Mouse (Mus musculus): ENCODE results near the gene Hsd3b7. TPM values are rescaled to one million over a fixed set of nuclear protein-coding genes. Genes with fewer than 3 reads are reported as not detected.

Gene Hsd3b7
- polyA plus RNA-seq, 2 experiments = 44.8 TPM

DNA sequence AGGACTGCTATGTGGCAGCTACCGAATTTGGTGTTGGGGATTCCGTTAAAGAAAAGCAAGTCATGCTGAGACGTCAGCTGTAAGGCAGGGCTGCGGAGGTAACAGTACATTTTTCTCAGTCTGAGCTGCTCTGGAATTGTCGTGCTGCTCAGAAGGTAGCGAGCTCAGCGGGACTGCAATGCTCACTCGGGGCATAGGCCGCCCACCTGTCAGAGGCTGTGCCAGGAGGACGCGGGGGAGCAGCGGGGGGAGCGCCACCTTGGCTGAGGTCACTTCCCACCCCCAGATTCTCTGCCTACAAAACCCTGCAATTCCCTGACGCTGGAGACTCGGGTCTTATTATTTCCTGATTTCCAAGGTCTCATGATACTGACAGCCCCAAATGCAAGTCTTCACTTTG, 40.5 kb downstream of the Hsd3b7 start:
- DNase-seq (ENCODE audit: low read depth in 3 of 3, low spot score in 3 of 3) = peak in 2 of 3 experiments; percentile 34 to 36
- 5% methylated on average over 15 of the region's 15 CpGs for WGBS (ENCODE audit: insufficient replicate concordance)
- ATAC-seq (ENCODE audit: insufficient read depth) = peak; percentile 18; the same call in 1 of the 2 replicates

DNA sequence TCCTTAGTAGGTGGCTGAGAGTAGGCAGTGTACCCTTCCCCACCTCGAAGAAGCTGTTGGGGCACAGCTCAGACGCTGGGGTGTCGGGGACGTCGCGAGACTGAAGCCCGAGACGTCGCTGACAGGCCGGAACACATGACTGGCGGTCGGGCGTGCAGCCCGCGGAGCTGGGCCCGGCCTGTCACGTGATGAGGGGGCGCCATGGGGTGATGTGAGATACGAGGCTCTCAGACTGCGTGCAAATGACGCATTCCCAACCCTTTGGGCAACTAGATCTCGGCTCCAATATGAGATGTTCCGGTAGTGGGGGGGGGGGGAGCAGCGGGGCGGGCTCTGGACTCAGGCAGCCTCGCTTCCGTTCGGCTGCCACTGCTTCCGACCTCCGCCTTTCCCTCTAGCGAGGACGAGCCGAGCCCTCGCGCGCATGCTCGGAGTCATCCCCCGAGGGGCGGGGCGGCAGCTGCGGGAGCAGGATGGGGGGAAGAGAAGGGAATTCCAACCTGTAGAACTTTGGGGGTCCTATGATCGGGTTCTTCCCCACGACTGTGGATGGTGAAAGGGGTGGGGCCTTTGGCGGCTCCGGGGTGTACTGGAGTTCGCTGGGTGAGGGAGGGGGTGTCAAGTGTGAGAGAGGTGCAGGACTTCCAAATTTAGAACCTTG, 41.1 kb downstream of the Hsd3b7 start:
- H3K36me3 ChIP-seq (replicated peaks; ENCODE audit: control insufficient read depth, insufficient read depth, low read depth) = no peaks in the 10 kb centered on the region; the same call in 1 of the 2 replicates
- TF ChIP-seq EP300 (IDR thresholded peaks at IDR 0.05; ENCODE audit: low read depth) (no peak), CTCF (IDR thresholded peaks at IDR 0.05; ENCODE audit: low read depth) (no peak)
- DNase-seq (ENCODE audit: low read depth in 3 of 3, low spot score in 3 of 3) = peak; percentile 72 to 77 (median 77)
- no peaks in the 10 kb centered on the region for H3K9me3 ChIP-seq (ENCODE audit: control insufficient read depth, low read length)
- H3K4me2 ChIP-seq (ENCODE audit: low read depth) = peak overlapping the region; percentile 96
- H3K4me3 ChIP-seq (ENCODE audit: insufficient read depth in 1 of 2, low read depth in 2 of 2, low read length in 2 of 2) = peak overlapping the region; percentile 76 to 85
- ATAC-seq (ENCODE audit: insufficient read depth) = peak; percentile 86
- H3K27ac ChIP-seq = peak overlapping the region; percentile 79
- no peaks in the 10 kb centered on the region for H3K27me3 ChIP-seq (ENCODE audit: control insufficient read depth, insufficient read depth, low read length)
- peak overlapping the region; percentile 76 for H3K9ac ChIP-seq (replicated peaks)
- H3K4me1 ChIP-seq (replicated peaks; ENCODE audit: control insufficient read depth in 2 of 2, insufficient read depth in 2 of 2, low read length in 1 of 2) = peaks cover 9 to 10% of the 10 kb centered on the region in 2 experiments
- whole genome bisulfite sequencing (ENCODE audit: insufficient replicate concordance) = under 1% methylated on average over 46 of the region's 46 CpGs

More for the DNA sequence above, 40.5 kb downstream of the Hsd3b7 start:
- H3K4me1 ChIP-seq (replicated peaks; ENCODE audit: control insufficient read depth in 2 of 2, insufficient read depth in 2 of 2, low read length in 1 of 2) = peaks cover 9 to 10% of the 10 kb centered on the region in 2 experiments
- H3K9ac ChIP-seq (replicated peaks) = peak overlapping the region; percentile 76
- no peaks in the 10 kb centered on the region for H3K9me3 ChIP-seq (ENCODE audit: control insufficient read depth, low read length)
- H3K27ac ChIP-seq = peak overlapping the region; percentile 79
- no peaks in the 10 kb centered on the region; the same call in 1 of the 2 replicates for H3K36me3 ChIP-seq (replicated peaks; ENCODE audit: control insufficient read depth, insufficient read depth, low read depth)
- H3K4me3 ChIP-seq (ENCODE audit: insufficient read depth in 1 of 2, low read depth in 2 of 2, low read length in 2 of 2) = peak overlapping the region; percentile 76 to 85
- H3K27me3 ChIP-seq (ENCODE audit: control insufficient read depth, insufficient read depth, low read length) = no peaks in the 10 kb centered on the region
- TF ChIP-seq CTCF (IDR thresholded peaks at IDR 0.05; ENCODE audit: low read depth) = no peak
- TF ChIP-seq EP300 (IDR thresholded peaks at IDR 0.05; ENCODE audit: low read depth) = no peak
- peak overlapping the region; percentile 96 for H3K4me2 ChIP-seq (ENCODE audit: low read depth)

DNA sequence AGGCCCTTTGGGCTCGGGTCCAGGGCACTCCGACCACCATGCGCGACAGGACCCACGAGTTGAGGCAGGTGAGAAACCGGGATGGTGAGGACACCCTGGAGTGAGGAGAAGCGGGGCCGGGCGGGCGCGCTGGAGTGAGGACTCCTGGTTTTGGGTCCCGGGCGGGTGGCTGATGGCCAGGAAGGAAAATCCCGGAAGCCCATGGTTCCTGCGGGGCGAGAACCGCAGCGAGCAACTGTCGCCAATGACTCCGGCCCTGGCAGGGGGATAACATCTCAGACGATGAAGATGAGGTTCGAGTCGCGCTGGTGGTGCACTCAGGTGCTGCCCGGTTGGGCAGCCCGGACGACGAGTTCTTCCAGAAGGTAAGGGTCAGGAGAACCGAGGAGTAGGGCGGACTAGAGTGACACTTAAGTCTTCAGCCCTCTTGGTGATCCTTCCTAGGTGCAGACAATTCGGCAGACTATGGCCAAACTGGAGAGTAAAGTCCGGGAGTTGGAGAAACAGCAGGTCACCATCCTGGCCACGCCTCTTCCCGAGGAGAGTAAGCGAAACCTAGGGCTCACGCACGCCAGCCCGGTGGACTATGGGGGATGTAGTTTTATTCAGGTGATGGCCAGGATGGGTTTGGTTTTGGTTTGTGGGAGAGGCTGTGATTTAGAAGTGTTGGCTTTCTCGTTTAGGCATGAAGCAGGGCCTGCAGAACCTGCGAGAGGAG, 41.8 kb downstream of the Hsd3b7 start:
- H3K9ac ChIP-seq (replicated peaks) = peak overlapping the region; percentile 76
- H3K4me1 ChIP-seq (replicated peaks; ENCODE audit: control insufficient read depth in 2 of 2, insufficient read depth in 2 of 2, low read length in 1 of 2) = peaks cover 9 to 10% of the 10 kb centered on the region in 2 experiments
- no peaks in the 10 kb centered on the region for H3K9me3 ChIP-seq (ENCODE audit: control insufficient read depth, low read length)
- peak overlapping the region; percentile 96 for H3K4me2 ChIP-seq (ENCODE audit: low read depth)
- under 1% methylated on average over 40 of the region's 40 CpGs for WGBS (ENCODE audit: insufficient replicate concordance)
- H3K27ac ChIP-seq = peak overlapping the region; percentile 79
- TF ChIP-seq CTCF (IDR thresholded peaks at IDR 0.05; ENCODE audit: low read depth) (no peak), EP300 (IDR thresholded peaks at IDR 0.05; ENCODE audit: low read depth) (no peak)
- peak; percentile 54 for ATAC-seq (ENCODE audit: insufficient read depth)
- peak overlapping the region; percentile 76 to 85 for H3K4me3 ChIP-seq (ENCODE audit: insufficient read depth in 1 of 2, low read depth in 2 of 2, low read length in 2 of 2)
- DNase-seq (ENCODE audit: low read depth in 3 of 3, low spot score in 3 of 3) = peak; percentile 64 to 77 (median 70)
- no peaks in the 10 kb centered on the region; the same call in 1 of the 2 replicates for H3K36me3 ChIP-seq (replicated peaks; ENCODE audit: control insufficient read depth, insufficient read depth, low read depth)
- no peaks in the 10 kb centered on the region for H3K27me3 ChIP-seq (ENCODE audit: control insufficient read depth, insufficient read depth, low read length)

DNA sequence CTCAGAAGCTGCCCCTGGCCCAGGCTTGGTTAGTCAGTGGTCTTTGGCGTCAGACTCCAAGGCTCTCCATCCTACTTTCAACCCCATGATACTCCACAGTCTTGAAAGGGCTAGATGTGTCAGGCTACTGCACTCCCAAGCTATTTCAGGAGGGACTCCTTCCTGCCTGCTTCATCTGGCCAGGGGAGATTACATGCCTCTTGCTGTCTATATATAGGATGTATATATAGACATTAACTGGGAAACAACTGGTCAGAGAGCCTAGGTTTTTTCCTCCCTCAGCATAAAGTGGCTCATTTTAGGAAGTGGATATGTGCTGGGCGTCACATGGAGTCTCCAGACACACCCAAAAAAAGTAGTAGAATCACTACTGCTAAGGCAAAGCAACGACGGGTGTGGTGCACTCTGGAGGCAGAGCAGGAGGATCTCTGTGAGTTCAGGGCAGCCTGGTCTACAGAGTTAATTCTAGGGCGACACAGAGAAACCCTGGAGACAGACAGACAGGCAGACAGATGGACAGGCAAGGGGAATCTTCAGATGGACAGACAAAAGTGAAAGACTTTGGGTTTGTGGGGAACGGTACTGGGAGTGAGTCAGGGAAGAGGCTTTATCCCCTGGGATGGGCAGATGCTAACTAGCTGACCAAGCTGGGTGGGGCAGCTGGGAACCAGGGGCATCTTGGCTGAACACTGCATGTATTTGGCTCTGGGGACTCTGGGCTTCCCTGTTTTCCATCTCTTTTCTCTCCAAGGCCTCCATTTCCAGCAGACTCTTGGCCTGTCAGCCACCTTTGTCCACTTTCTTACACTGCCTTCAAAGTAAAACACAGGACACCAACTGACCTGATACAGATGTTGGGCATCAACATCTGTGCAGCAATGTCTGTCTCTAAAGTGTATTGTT, 49.8 kb downstream of the Hsd3b7 start:
- Histone ChIP-seq H3K36me3 (replicated peaks; ENCODE audit: control insufficient read depth, insufficient read depth, low read depth) (no peaks in the 10 kb centered on the region), H3K27me3 (ENCODE audit: control insufficient read depth, insufficient read depth, low read length) (no peaks in the 10 kb centered on the region), H3K4me1 (replicated peaks; ENCODE audit: control insufficient read depth in 2 of 2, insufficient read depth in 2 of 2, low read length in 1 of 2) (0 out of 4 replicates have a peak, but pooled peaks cover 0 to 7% of the 10 kb centered on the region in 2 experiments), H3K9ac (replicated peaks) (no peak overlapping the region), H3K9me3 (ENCODE audit: control insufficient read depth, low read length) (no peaks in the 10 kb centered on the region), H3K27ac (no peak overlapping the region), H3K4me2 (ENCODE audit: low read depth) (no peak overlapping the region), H3K4me3 (ENCODE audit: insufficient read depth in 1 of 2, low read depth in 2 of 2, low read length in 2 of 2) (no peak overlapping the region)
- DNase-seq (ENCODE audit: low read depth in 3 of 3, low spot score in 3 of 3) = no peak
- TF ChIP-seq CTCF (IDR thresholded peaks at IDR 0.05; ENCODE audit: low read depth) (no peak), EP300 (IDR thresholded peaks at IDR 0.05; ENCODE audit: low read depth) (no peak)
- peak; percentile 51; the same call in 1 of the 2 replicates for ATAC-seq (ENCODE audit: insufficient read depth)
- 35% methylated on average over 6 of the region's 6 CpGs for WGBS (ENCODE audit: insufficient replicate concordance)
